Mouse (Mus musculus) olfactory bulb, adult 2 months (tissue): ENCODE data around the gene Tmem167b.

Source experiments
- CTCF ChIP-seq: fragments of 200-500 bp; IDR thresholded peaks from 2 replicates; pipeline ENCODE4 v1.5.1; 2012; ENCODE audit warnings: low read depth, mild to moderate bottlenecking, low read length, moderate library complexity; ENCODE audit not compliant: insufficient read depth
- POLR2A ChIP-seq: fragments of 200-500 bp; IDR thresholded peaks from 2 replicates; pipeline ENCODE4 v1.6.1; 2012; ENCODE audit warnings: mild to moderate bottlenecking, low read depth, low read length, moderate library complexity; ENCODE audit not compliant: insufficient read depth

DNA sequence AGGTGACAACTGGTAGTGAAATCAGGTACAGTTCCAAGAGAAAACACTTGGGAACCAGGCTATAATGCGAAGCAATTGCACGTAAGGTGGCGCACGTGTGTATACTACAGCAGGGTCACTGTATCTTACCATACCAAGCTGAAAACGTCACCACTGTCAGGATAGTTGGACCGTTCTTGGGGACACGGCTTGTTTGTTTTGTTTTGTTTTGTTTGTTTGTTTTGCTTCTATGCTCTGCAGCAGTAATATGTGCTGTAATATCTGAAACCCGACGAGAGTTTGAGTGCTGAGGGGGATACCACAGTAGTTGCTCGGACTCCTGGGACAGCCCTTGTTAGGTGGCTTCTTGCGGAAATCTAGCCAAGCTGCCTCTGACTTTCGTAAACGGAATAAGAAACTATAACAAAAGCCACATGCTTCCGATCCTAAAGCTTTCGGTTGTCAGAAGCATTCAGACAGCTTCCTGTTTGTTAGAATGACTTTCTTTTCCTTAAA lies 558 bp upstream of the Tmem167b start:
- no peak for TF ChIP-seq CTCF
- TF ChIP-seq POLR2A = no peak
